Mouse (Mus musculus): ENCODE measurements around the gene Hddc3. TPM values are rescaled to one million over a fixed set of nuclear protein-coding genes. Genes with fewer than 3 reads are reported as not detected.

The Hddc3 gene
- polyA plus RNA-seq, 1 experiment from 2014 or later, result 25.6 TPM

DNA sequence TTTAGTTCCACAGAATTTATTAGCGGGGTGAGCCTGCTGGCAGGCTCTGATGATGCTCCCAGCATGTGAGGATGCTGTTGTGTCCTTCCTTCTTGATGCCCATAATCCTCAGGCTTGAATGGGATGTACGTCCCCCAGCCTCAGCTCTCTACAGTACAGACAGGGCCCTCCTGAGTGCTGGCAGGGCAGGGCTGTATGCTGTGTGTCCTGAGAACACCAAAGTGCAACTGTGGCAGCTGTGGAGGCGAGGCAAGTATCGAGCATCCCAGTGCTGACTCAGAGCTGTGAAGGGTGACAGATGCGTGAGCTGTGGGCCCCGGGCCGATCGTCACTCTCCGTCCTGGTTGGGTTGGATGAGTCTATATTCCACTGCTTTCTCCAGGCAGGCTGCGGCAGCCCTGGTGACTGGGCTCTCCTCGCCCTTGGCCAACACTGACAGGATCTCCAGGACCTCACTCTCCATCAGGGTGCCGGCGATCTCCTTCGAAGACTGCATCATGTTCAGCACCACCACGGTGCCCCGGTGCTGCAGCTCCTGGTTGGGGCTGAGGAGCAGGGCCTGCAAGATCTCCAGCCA lies 17.5 kb upstream of the Hddc3 start:
- Histone ChIP-seq H3K27me3 (ENCODE audit: control insufficient read depth, insufficient read depth, low read length) (no peaks in the 10 kb centered on the region), H3K9ac (ENCODE audit: low read length) (no peak overlapping the region), H3K27ac (ENCODE audit: low read depth, low read length) (no peak overlapping the region), H3K4me2 (no peak overlapping the region), H3K36me3 (ENCODE audit: control insufficient read depth, insufficient read depth, low read length) (peaks cover 29% of the 10 kb centered on the region), H3K4me3 (ENCODE audit: low read depth, low read length) (no peak overlapping the region), H3K4me1 (ENCODE audit: control insufficient read depth, insufficient read depth, low read length) (peaks cover 9% of the 10 kb centered on the region; the same call in 1 of the 2 replicates), H3K9me3 (ENCODE audit: control insufficient read depth, low read length) (no peaks in the 10 kb centered on the region)
- 94% methylated on average over 16 of the region's 16 CpGs for WGBS
- DNase-seq (ENCODE audit: low spot score, missing footprints) (no peak), ATAC-seq (ENCODE audit: low FRiP score) (no peak)

DNA sequence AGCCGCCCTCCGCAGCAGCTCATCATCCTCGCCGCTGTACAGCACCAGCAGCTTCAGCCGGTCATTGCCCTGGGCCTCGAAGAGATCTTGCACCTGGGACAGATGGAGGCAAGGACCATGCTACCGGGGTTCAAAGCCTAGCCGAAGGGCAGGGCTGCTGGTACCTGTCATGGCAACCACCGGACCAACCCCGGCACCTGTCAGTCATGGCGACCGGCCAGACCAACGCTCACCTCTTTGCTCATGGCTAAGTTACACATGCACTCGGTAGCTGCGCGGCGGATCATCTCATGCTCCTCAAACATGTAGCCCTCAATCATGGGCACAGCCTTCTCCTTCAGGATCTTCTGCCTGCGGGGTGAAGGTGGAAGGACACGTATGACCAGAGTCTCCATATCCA lies 16.8 kb upstream of the Hddc3 start:
- H3K36me3 ChIP-seq (ENCODE audit: control insufficient read depth, insufficient read depth, low read length), result peaks cover 35% of the 10 kb centered on the region
- WGBS, result 96% methylated on average over 19 of the region's 19 CpGs

DNA sequence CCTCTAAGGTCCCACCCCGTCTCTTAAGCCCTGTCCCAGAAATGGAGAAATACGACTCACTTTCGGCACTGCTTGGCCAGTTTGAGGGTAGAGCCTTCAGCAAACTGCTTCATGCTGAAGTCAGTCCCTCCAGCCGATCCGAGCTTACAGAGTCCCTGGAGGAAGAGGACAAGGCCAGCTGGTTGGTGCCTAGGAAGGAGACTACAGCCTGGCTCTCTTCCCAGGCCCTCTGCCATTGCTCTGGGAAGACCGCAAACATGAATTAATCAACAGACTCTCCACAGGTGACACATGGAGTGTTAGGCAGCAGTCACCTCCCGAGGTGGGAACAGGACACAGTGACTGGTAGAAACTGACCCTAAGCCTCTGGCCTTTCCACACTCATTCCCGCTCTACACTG lies 12.6 kb upstream of the Hddc3 start:
- ATAC-seq (ENCODE audit: low FRiP score), result no peak
- DNase-seq (ENCODE audit: low spot score, missing footprints), result no peak
- Histone ChIP-seq H3K27ac (ENCODE audit: low read depth, low read length) (no peak overlapping the region), H3K4me3 (ENCODE audit: low read depth, low read length) (no peak overlapping the region), H3K4me1 (ENCODE audit: control insufficient read depth, insufficient read depth, low read length) (no peaks in the 10 kb centered on the region), H3K36me3 (ENCODE audit: control insufficient read depth, insufficient read depth, low read length) (peaks cover 65% of the 10 kb centered on the region), H3K9me3 (ENCODE audit: control insufficient read depth, low read length) (no peaks in the 10 kb centered on the region), H3K9ac (ENCODE audit: low read length) (no peak overlapping the region), H3K4me2 (no peak overlapping the region), H3K27me3 (ENCODE audit: control insufficient read depth, insufficient read depth, low read length) (no peaks in the 10 kb centered on the region)
- WGBS, result 90% methylated on average over 8 of the region's 8 CpGs

More for the DNA sequence above, 16.8 kb upstream of the Hddc3 start:
- Histone ChIP-seq H3K9ac (ENCODE audit: low read length) (no peak overlapping the region), H3K9me3 (ENCODE audit: control insufficient read depth, low read length) (no peaks in the 10 kb centered on the region), H3K4me1 (ENCODE audit: control insufficient read depth, insufficient read depth, low read length) (peaks cover 9% of the 10 kb centered on the region; the same call in 1 of the 2 replicates), H3K4me2 (no peak overlapping the region), H3K27ac (ENCODE audit: low read depth, low read length) (no peak overlapping the region), H3K4me3 (ENCODE audit: low read depth, low read length) (no peak overlapping the region), H3K27me3 (ENCODE audit: control insufficient read depth, insufficient read depth, low read length) (no peaks in the 10 kb centered on the region)
- ATAC-seq (ENCODE audit: low FRiP score) (no peak), DNase-seq (ENCODE audit: low spot score, missing footprints) (no peak)

DNA sequence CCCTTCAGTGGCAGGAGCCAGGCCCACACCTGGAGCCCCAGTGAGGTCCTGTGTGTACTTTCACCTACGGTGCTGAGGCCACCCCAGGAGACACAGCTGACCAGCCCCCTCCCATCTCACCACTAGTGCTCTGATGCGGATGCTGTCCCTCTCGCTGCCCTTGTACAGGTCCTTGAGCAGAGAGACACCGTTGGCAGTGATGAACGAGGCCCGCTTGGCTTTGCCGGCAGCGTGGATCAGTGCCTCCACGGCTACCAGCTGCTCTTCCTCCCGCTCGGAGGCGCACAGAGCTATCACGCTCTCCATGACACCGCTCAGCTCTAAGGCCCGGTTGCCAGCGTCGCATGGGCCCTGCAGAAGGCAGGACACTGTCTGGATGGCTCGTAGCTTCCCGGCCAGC lies 11.5 kb upstream of the Hddc3 start:
- Histone ChIP-seq H3K4me2 (no peak overlapping the region), H3K9me3 (ENCODE audit: control insufficient read depth, low read length) (no peaks in the 10 kb centered on the region), H3K4me1 (ENCODE audit: control insufficient read depth, insufficient read depth, low read length) (no peaks in the 10 kb centered on the region), H3K36me3 (ENCODE audit: control insufficient read depth, insufficient read depth, low read length) (peaks cover 58% of the 10 kb centered on the region), H3K27ac (ENCODE audit: low read depth, low read length) (no peak overlapping the region), H3K9ac (ENCODE audit: low read length) (no peak overlapping the region), H3K27me3 (ENCODE audit: control insufficient read depth, insufficient read depth, low read length) (no peaks in the 10 kb centered on the region), H3K4me3 (ENCODE audit: low read depth, low read length) (no peak overlapping the region)
- ATAC-seq (ENCODE audit: low FRiP score) (no peak), DNase-seq (ENCODE audit: low spot score, missing footprints) (no peak)
- 97% methylated on average over 19 of the region's 19 CpGs for WGBS

DNA sequence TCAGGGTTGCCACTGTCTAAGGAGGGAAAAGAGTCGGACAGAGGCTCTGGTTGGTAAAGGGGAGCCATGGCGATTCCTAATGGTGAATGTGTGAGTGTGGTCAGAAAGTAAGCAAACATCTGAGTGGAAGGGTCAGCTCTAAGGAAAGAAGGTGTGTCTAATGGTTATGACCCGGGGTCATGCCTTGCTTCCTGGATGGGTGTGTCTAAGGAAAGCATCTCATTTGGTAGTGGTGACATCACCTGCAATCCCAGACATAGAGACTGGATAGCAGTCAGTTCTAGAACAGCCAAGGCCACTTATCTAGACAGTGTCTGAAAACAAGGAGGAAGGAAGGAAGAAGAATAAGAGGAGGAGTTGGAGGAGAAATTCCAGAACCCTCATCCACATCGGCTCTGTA lies 8.1 kb upstream of the Hddc3 start:
- Histone ChIP-seq H3K9me3 (ENCODE audit: control insufficient read depth, low read length) (no peaks in the 10 kb centered on the region), H3K27me3 (ENCODE audit: control insufficient read depth, insufficient read depth, low read length) (no peaks in the 10 kb centered on the region), H3K4me2 (no peak overlapping the region), H3K27ac (ENCODE audit: low read depth, low read length) (no peak overlapping the region), H3K4me1 (ENCODE audit: control insufficient read depth, insufficient read depth, low read length) (peaks cover 8% of the 10 kb centered on the region), H3K9ac (ENCODE audit: low read length) (no peak overlapping the region), H3K4me3 (ENCODE audit: low read depth, low read length) (no peak overlapping the region), H3K36me3 (ENCODE audit: control insufficient read depth, insufficient read depth, low read length) (peaks cover 46% of the 10 kb centered on the region)
- DNase-seq (ENCODE audit: low spot score, missing footprints), result no peak
- ATAC-seq (ENCODE audit: low FRiP score), result no peak
- WGBS, result 86% methylated on average over 4 of the region's 4 CpGs

DNA sequence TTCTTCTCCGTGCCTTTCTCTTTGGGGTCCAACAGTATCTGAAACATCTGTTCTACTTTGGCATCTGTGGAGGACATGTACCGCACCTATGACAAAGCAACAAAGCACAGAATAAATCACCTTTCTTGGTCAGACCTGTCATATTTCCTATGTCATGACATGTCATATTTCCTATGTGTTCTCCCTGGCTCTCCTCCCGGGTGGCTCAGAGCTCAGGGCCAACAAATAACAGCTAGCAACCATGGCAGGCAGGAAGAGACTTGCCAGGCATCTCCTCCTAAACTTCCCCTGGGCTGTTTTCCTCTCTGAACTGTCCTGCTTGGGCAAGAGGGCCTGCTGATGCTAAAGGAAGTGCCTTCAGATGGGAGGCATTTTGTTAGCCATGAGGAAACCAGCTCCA lies 6.0 kb upstream of the Hddc3 start:
- DNase-seq (ENCODE audit: low spot score, missing footprints), result no peak
- ATAC-seq (ENCODE audit: low FRiP score), result no peak
- no peaks in the 10 kb centered on the region for H3K9me3 ChIP-seq (ENCODE audit: control insufficient read depth, low read length)
- no peak overlapping the region for H3K4me3 ChIP-seq (ENCODE audit: low read depth, low read length)
- H3K36me3 ChIP-seq (ENCODE audit: control insufficient read depth, insufficient read depth, low read length), result peaks cover 28% of the 10 kb centered on the region
- H3K9ac ChIP-seq (ENCODE audit: low read length), result no peak overlapping the region
- H3K27ac ChIP-seq (ENCODE audit: low read depth, low read length), result no peak overlapping the region
- 95% methylated on average over 3 of the region's 3 CpGs for WGBS
- no peak overlapping the region for H3K4me2 ChIP-seq
- H3K27me3 ChIP-seq (ENCODE audit: control insufficient read depth, insufficient read depth, low read length), result no peaks in the 10 kb centered on the region; the same call in 1 of the 2 replicates
- peaks cover 18% of the 10 kb centered on the region for H3K4me1 ChIP-seq (ENCODE audit: control insufficient read depth, insufficient read depth, low read length)

DNA sequence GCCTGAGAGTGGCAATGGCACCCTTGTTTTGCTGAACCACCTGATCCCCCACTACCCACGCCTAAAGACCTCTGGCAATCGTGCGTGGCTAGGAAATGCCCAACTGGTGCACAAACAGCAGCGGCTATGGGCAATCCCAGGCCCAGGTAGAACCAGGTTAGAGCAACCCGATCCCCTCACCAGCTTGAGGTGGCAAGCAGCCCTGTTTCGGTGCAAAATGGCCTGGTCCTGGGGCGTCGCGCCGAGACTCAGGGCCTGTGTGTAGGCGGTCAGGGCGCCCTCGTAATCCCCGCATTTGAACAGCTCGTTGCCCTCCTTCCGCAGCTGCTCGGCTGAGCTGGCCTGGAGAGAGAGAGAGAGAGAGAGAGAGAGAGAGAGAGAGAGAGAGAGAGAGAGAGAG lies 3.5 kb upstream of the Hddc3 start:
- peak; percentile 91 for DNase-seq (ENCODE audit: low spot score, missing footprints)
- H3K4me3 ChIP-seq (ENCODE audit: low read depth, low read length), result peak overlapping the region; percentile 69
- no peaks in the 10 kb centered on the region for H3K9me3 ChIP-seq (ENCODE audit: control insufficient read depth, low read length)
- peaks cover 23% of the 10 kb centered on the region for H3K4me1 ChIP-seq (ENCODE audit: control insufficient read depth, insufficient read depth, low read length)
- WGBS, result 13% methylated on average over 17 of the region's 17 CpGs
- peaks cover 10% of the 10 kb centered on the region for H3K36me3 ChIP-seq (ENCODE audit: control insufficient read depth, insufficient read depth, low read length)
- no peak for ATAC-seq (ENCODE audit: low FRiP score)
- H3K9ac ChIP-seq (ENCODE audit: low read length), result peak overlapping the region; percentile 72
- no peak overlapping the region for H3K27ac ChIP-seq (ENCODE audit: low read depth, low read length)
- H3K4me2 ChIP-seq, result peak overlapping the region; percentile 83
- H3K27me3 ChIP-seq (ENCODE audit: control insufficient read depth, insufficient read depth, low read length), result no peaks in the 10 kb centered on the region; the same call in 1 of the 2 replicates

DNA sequence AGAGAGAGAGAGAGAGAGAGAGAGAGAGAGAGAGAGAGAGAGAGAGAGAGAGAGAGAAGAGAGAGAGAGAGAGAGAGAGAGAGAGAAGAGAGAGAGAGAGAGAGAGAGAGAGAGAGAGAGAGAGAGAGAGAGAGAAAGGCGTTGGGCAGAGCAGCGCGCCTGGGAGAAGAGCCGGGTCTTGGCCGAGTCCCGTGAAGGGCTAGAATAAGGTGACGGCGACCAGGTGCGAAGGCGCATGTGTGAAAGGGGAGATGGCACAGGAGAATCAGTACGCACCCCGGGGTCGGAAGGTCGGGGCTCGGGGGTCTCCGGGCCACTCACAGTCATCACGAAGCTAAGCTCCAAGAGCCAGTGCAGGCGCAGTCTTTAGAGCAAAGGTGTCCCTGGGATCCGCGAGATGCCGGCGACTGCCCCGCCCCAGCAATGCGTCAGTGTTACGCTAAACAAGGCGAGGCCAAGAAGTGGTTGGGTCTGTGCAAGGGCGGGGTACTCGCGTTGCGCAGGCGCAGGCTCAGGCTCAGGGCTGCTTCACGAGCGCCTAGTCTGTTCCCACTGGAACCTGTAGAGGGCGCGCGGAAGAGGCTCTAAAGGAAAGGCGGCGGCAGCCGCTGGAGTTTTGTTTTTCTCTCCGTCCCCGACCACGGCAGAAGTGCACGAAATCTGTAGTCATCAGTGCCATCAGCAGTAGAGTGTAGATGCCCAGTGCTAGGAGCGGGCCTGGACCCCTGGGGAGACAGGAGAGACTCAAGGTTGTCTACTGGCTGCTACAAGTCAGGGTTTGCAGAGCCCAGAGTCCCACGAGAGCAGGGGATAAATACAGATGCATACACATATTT lies 2.9 kb upstream of the Hddc3 start:
- H3K4me1 ChIP-seq (ENCODE audit: control insufficient read depth, insufficient read depth, low read length), result peaks cover 23% of the 10 kb centered on the region
- peak overlapping the region; percentile 69 for H3K4me3 ChIP-seq (ENCODE audit: low read depth, low read length)
- H3K27me3 ChIP-seq (ENCODE audit: control insufficient read depth, insufficient read depth, low read length), result no peaks in the 10 kb centered on the region; the same call in 1 of the 2 replicates
- under 1% methylated on average over 45 of the region's 45 CpGs for WGBS
- H3K9ac ChIP-seq (ENCODE audit: low read length), result peak overlapping the region; percentile 75
- H3K27ac ChIP-seq (ENCODE audit: low read depth, low read length), result peak overlapping the region; percentile 60; the same call in 1 of the 2 replicates
- ATAC-seq (ENCODE audit: low FRiP score), result peak; percentile 96
- no peaks in the 10 kb centered on the region for H3K9me3 ChIP-seq (ENCODE audit: control insufficient read depth, low read length)
- peak; percentile 99 for DNase-seq (ENCODE audit: low spot score, missing footprints)
- H3K36me3 ChIP-seq (ENCODE audit: control insufficient read depth, insufficient read depth, low read length), result peaks cover 5% of the 10 kb centered on the region
- peak overlapping the region; percentile 83 for H3K4me2 ChIP-seq

DNA sequence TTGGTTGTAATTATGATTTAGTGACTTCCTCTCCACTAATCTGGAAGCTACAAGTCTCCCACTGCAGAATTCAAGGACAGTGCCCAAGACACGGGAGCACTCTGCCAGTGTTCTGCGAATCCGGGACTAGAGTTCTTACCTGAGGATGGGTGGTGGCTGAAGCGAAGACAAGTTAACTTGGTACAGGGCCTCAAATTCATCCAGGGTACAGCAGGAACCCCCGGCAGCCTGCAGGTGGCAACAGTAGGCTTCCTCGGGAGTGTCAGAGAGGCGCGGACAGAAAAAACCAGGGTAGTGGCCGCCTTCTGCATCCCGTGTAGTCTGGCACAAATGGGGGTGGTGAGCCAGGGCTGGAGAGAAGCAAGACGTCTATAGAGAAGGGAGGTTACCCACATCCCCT lies 2.1 kb upstream of the Hddc3 start, which contains the start of gene Unc45a:
Unc45a (minus strand) TSS at position 213 of the 400 bp plus-strand sequence.
- ATAC-seq (ENCODE audit: low FRiP score) (peak; percentile 51; the same call in 1 of the 2 replicates), DNase-seq (ENCODE audit: low spot score, missing footprints) (no peak)
- Histone ChIP-seq H3K9me3 (ENCODE audit: control insufficient read depth, low read length) (no peaks in the 10 kb centered on the region), H3K4me2 (peak within 1 kb of the TSS; percentile 83), H3K27ac (ENCODE audit: low read depth, low read length) (peak within 1 kb of the TSS; percentile 60; the same call in 1 of the 2 replicates), H3K36me3 (ENCODE audit: control insufficient read depth, insufficient read depth, low read length) (no peaks in the 10 kb centered on the region; the same call in 1 of the 2 replicates), H3K4me1 (ENCODE audit: control insufficient read depth, insufficient read depth, low read length) (peaks cover 23% of the 10 kb centered on the region), H3K4me3 (ENCODE audit: low read depth, low read length) (peak within 1 kb of the TSS; percentile 69), H3K27me3 (ENCODE audit: control insufficient read depth, insufficient read depth, low read length) (no peaks in the 10 kb centered on the region; the same call in 1 of the 2 replicates), H3K9ac (ENCODE audit: low read length) (peak within 1 kb of the TSS; percentile 75)
- 2% methylated on average over 10 of the region's 11 CpGs for WGBS

Measured in midbrain, embryonic 11.5 days (tissue).